Comparison of ENCODE assay signal across 15 mouse cellular contexts in genomic region chr4:107130534-107130933, GRCm38 (mm10). TPM values are rescaled to one million over a fixed set of nuclear protein-coding genes. Genes with fewer than 3 reads are reported as not detected.
A peak's percentile ranks its signal among the peaks of the same experiment; 100 is the strongest.
DNase-seq lines count a peak whose midpoint lies in the region; ATAC-seq and TF ChIP-seq lines count a peak whose summit lies in the region.
"Had no signal": no experiment of that assay in that cellular context is flagged by ENCODE, and none has a peak within 500 bp of the region (broad histone marks: within the 10 kb centered on the region; RNA-seq: fewer than 3 reads in every experiment).

No protein-coding gene starts in this region.

- H3K9ac ChIP-seq in heart, embryonic 11.5 days (ENCODE audit: low read depth, low read length) = no peak overlapping the region
- no peak overlapping the region for H3K9ac ChIP-seq in lung, postnatal 0 days (replicated peaks; ENCODE audit: low read depth)
- H3K9ac ChIP-seq in hindbrain, postnatal 0 days (replicated peaks; ENCODE audit: low read length) = no peak overlapping the region

- no peaks in the 10 kb centered on the region for H3K9me3 ChIP-seq in heart, embryonic 11.5 days (replicated peaks; ENCODE audit: control insufficient read depth, low read length)
- H3K9me3 ChIP-seq in lung, postnatal 0 days (ENCODE audit: low read length) = no peaks in the 10 kb centered on the region
- H3K9me3 ChIP-seq in hindbrain, postnatal 0 days (ENCODE audit: low read length) = no peaks in the 10 kb centered on the region

- H3K36me3 ChIP-seq in heart, embryonic 11.5 days (ENCODE audit: control insufficient read depth, insufficient read depth, low read length) = no peaks in the 10 kb centered on the region
- no peaks in the 10 kb centered on the region for H3K36me3 ChIP-seq in lung, postnatal 0 days (ENCODE audit: insufficient read depth, low read length)
- no peaks in the 10 kb centered on the region for H3K36me3 ChIP-seq in hindbrain, postnatal 0 days (ENCODE audit: insufficient read depth, low read length)

- peak; percentile 94 for DNase-seq in heart, adult 11 months
- DNase-seq in lung, postnatal 0 days (ENCODE audit: low spot score) = peak; percentile 11
- DNase-seq in lung, postnatal 10 days = no peak
- peak; percentile 40 for DNase-seq in hindbrain, postnatal 0 days (ENCODE audit: low spot score)
- DNase-seq in thymus, postnatal 14 days = peak; percentile 73
- DNase-seq in ovary, adult 18-20 months (ENCODE audit: low spot score) = no peak
- no peak for DNase-seq in layer of hippocampus, postnatal 10 days (ENCODE audit: low spot score in 2 of 2)
- DNase-seq: cerebellum, adult 18-20 months; gastrocnemius, postnatal 25 days had no signal

- no peak for ATAC-seq in heart, embryonic 11.5 days (replicated peaks; ENCODE audit: insufficient number of reproducible peaks, low FRiP score, low TSS enrichment)
- no peak for ATAC-seq in lung, postnatal 0 days
- ATAC-seq in hindbrain, postnatal 0 days = no peak
- ATAC-seq: activated CD4-positive, CD25-positive, alpha-beta regulatory T cell, adult 4 months had no signal

- H3K4me3 ChIP-seq in heart, embryonic 11.5 days (ENCODE audit: low read depth, low read length) = no peak overlapping the region
- no peak overlapping the region for H3K4me3 ChIP-seq in lung, postnatal 0 days (ENCODE audit: low read depth, low read length)
- H3K4me3 ChIP-seq in hindbrain, postnatal 0 days (ENCODE audit: low read length) = no peak overlapping the region
- H3K4me3 ChIP-seq: myocyte had no signal

- no peak overlapping the region for H3K27ac ChIP-seq in heart, embryonic 11.5 days (ENCODE audit: low read depth, low read length)
- no peak overlapping the region for H3K27ac ChIP-seq in lung, postnatal 0 days (ENCODE audit: low read length)
- no peak overlapping the region for H3K27ac ChIP-seq in hindbrain, postnatal 0 days

- no peak overlapping the region for H3K4me2 ChIP-seq in heart, embryonic 11.5 days
- no peak overlapping the region for H3K4me2 ChIP-seq in lung, postnatal 0 days (replicated peaks; ENCODE audit: low read depth, low read length)
- H3K4me2 ChIP-seq in hindbrain, postnatal 0 days (ENCODE audit: low read depth, low read length) = no peak overlapping the region

- H3K27me3 ChIP-seq in heart, embryonic 11.5 days (ENCODE audit: control insufficient read depth, insufficient read depth, low read length) = peaks cover 7% of the 10 kb centered on the region
- H3K27me3 ChIP-seq in lung, postnatal 0 days (replicated peaks; ENCODE audit: insufficient read depth, low read length) = no peaks in the 10 kb centered on the region
- no peaks in the 10 kb centered on the region for H3K27me3 ChIP-seq in hindbrain, postnatal 0 days (ENCODE audit: insufficient read depth, low read length)

- TF ChIP-seq EP300 in lung, postnatal 0 days (IDR thresholded peaks at IDR 0.05) = no peak

- 18% methylated on average over 9 of the region's 9 CpGs for WGBS in heart, embryonic 11.5 days (ENCODE audit: insufficient replicate concordance)
- 34% methylated on average over 9 of the region's 9 CpGs for WGBS in lung, postnatal 0 days
- WGBS in hindbrain, postnatal 0 days = 22% methylated on average over 9 of the region's 9 CpGs

- no peak for TF ChIP-seq CTCF in lung, postnatal 0 days (IDR thresholded peaks at IDR 0.05)
- TF ChIP-seq CTCF in hindbrain, postnatal 0 days (IDR thresholded peaks at IDR 0.05; ENCODE audit: low read depth) = no peak

- H3K4me1 ChIP-seq in heart, embryonic 11.5 days (ENCODE audit: control insufficient read depth, insufficient read depth, low read length) = peaks cover 17% of the 10 kb centered on the region
- H3K4me1 ChIP-seq in lung, postnatal 0 days (ENCODE audit: insufficient read depth, low read depth, low read length) = no peaks in the 10 kb centered on the region
- peaks cover 7% of the 10 kb centered on the region; the same call in 1 of the 2 replicates for H3K4me1 ChIP-seq in hindbrain, postnatal 0 days (ENCODE audit: insufficient read depth, low read length)

RNA-seq across cellular contexts. Expression of gene Cdcp2, which starts 33.8 kb away (rescaled TPM):
- polyA plus RNA-seq in heart, embryonic 11.5 days (2014; fragmentation: Nextera tagmentation; extraction: Ambion mirVana) = not detected in 2 replicates
- 0.08 and 0.14 TPM in 2 replicates for polyA plus RNA-seq in lung, postnatal 0 days (2015; fragmentation: Nextera tagmentation; extraction: Ambion mirVana)
- total RNA-seq in hindbrain, postnatal 0 days (2014; rRNA removed) = 0.68 TPM in 1 of 2 replicates, not detected in the other
- polyA plus RNA-seq in hindbrain, postnatal 0 days (2015; fragmentation: Nextera tagmentation; extraction: Ambion mirVana) = 0.13 TPM in 1 of 2 replicates, not detected in the other
- not detected for total RNA-seq in layer of hippocampus, postnatal 10 days (2021)
- total RNA-seq: gastrocnemius, postnatal 25 days; layer of hippocampus, adult 18-20 months had no signal
- polyA plus RNA-seq: activated CD4-positive, CD25-positive, alpha-beta regulatory T cell, adult 4 months; liver, embryonic 16.5 days; myocyte; small intestine, adult 2 months had no signal

RNA-seq across cellular contexts. Expression of gene Tmem59, which starts 47.7 kb away (rescaled TPM):
- polyA plus RNA-seq in heart, embryonic 11.5 days (2014; fragmentation: Nextera tagmentation; extraction: Ambion mirVana) = 302 and 326 TPM in 2 replicates
- polyA plus RNA-seq in lung, postnatal 0 days (2015; fragmentation: Nextera tagmentation; extraction: Ambion mirVana) = 790 and 798 TPM in 2 replicates
- 178 and 200 TPM in 2 replicates for total RNA-seq in hindbrain, postnatal 0 days (2014; rRNA removed)
- 393 and 422 TPM in 2 replicates for polyA plus RNA-seq in hindbrain, postnatal 0 days (2015; fragmentation: Nextera tagmentation; extraction: Ambion mirVana)
- 100 to 1,000 TPM; 154 to 161 TPM for total RNA-seq in layer of hippocampus, postnatal 10 days (2021)

RNA-seq across cellular contexts. Expression of gene Tceanc2, which starts 48.4 kb away (rescaled TPM):
- polyA plus RNA-seq in heart, embryonic 11.5 days (2014; fragmentation: Nextera tagmentation; extraction: Ambion mirVana) = 19.0 and 19.6 TPM in 2 replicates
- polyA plus RNA-seq in lung, postnatal 0 days (2015; fragmentation: Nextera tagmentation; extraction: Ambion mirVana) = 20.7 and 22.0 TPM in 2 replicates
- total RNA-seq in hindbrain, postnatal 0 days (2014; rRNA removed) = 5.4 and 8.0 TPM in 2 replicates
- 17.3 and 23.4 TPM in 2 replicates for polyA plus RNA-seq in hindbrain, postnatal 0 days (2015; fragmentation: Nextera tagmentation; extraction: Ambion mirVana)
- total RNA-seq in layer of hippocampus, postnatal 10 days (2021) = 10 to 100 TPM; 22.3 to 23.0 TPM

Comparison
In these comparisons a context has a peak if more than half of its experiments do, and no peak if none do; other contexts are left out.
1. DNase-seq: peak in heart, adult 11 months (single experiment), lung, postnatal 0 days (single experiment), hindbrain, postnatal 0 days (single experiment) and thymus, postnatal 14 days (single experiment); none in lung, postnatal 10 days (single experiment), ovary, adult 18-20 months (single experiment) and layer of hippocampus, postnatal 10 days (0 of 2).